Mouse (Mus musculus): ENCODE data around the gene Prr5. TPM values are rescaled to one million over a fixed set of nuclear protein-coding genes. Genes with fewer than 3 reads are reported as not detected.

Prr5 gene
- polyA plus RNA-seq, 1 experiment from 2014 or later, result 14.1 TPM

DNA sequence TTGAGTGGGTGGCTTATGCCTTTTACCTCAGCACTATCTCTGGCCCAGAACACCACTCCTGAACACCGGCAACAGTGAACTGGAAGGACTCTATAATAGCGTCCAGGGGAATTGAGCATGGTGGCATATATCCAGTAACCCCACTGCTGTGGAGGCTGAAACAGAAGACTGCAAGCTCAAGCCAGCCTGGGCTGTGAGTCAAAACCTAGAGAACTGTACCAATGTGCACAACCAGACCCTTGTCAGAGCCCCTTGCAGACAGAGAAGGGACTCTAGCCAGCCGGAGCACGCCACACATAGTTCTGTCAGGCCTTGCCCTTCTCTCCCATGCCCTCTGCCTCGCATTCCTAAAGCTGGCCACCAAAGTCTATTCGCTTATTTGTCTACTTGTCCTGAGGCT, 28.7 kb upstream of the Prr5 start:
- no peaks in the 10 kb centered on the region for H3K36me3 ChIP-seq (replicated peaks)
- no peak for DNase-seq (ENCODE audit: extremely low spot score, low spot score)
- peaks cover 39% of the 10 kb centered on the region for H3K4me1 ChIP-seq
- 86% methylated on average over 6 of the region's 6 CpGs for WGBS
- H3K4me3 ChIP-seq, result no peak overlapping the region
- no peaks in the 10 kb centered on the region for H3K27me3 ChIP-seq (ENCODE audit: poor library complexity, severe bottlenecking)
- 0 out of 2 replicates have a peak overlapping the region, but pooled peaks have one; percentile 8 for H3K27ac ChIP-seq
- H3K9me3 ChIP-seq, result no peaks in the 10 kb centered on the region; the same call in 1 of the 2 replicates

- H3K27ac ChIP-seq, result 0 out of 2 replicates have a peak overlapping the region, but pooled peaks have one; percentile 8
- H3K4me3 ChIP-seq, result no peak overlapping the region
- no peak for DNase-seq (ENCODE audit: extremely low spot score, low spot score)
- no peaks in the 10 kb centered on the region; the same call in 1 of the 2 replicates for H3K9me3 ChIP-seq
- no peaks in the 10 kb centered on the region for H3K27me3 ChIP-seq (ENCODE audit: poor library complexity, severe bottlenecking)
- 67% methylated on average over 5 of the region's 5 CpGs for WGBS
- H3K4me1 ChIP-seq, result peaks cover 39% of the 10 kb centered on the region
- H3K36me3 ChIP-seq (replicated peaks), result no peaks in the 10 kb centered on the region
Measured at GRCm38 (mm10) chr15:84641127-84641526, 28.3 kb upstream of the Prr5 start.

GRCm38 (mm10) chr15:84641948-84642347, 27.5 kb upstream of the Prr5 start:
- H3K27ac ChIP-seq, result no peak overlapping the region
- DNase-seq (ENCODE audit: extremely low spot score, low spot score), result no peak
- H3K4me1 ChIP-seq, result peaks cover 39% of the 10 kb centered on the region
- 88% methylated on average over 1 of the region's 1 CpGs for WGBS
- H3K4me3 ChIP-seq, result no peak overlapping the region
- no peaks in the 10 kb centered on the region for H3K36me3 ChIP-seq (replicated peaks)
- no peaks in the 10 kb centered on the region for H3K27me3 ChIP-seq (ENCODE audit: poor library complexity, severe bottlenecking)
- no peaks in the 10 kb centered on the region; the same call in 1 of the 2 replicates for H3K9me3 ChIP-seq

- no peak for DNase-seq (ENCODE audit: extremely low spot score, low spot score)
- no peak overlapping the region for H3K27ac ChIP-seq
- peaks cover 39% of the 10 kb centered on the region for H3K4me1 ChIP-seq
Measured at GRCm38 (mm10) chr15:84643178-84643577, 26.2 kb upstream of the Prr5 start.

DNA sequence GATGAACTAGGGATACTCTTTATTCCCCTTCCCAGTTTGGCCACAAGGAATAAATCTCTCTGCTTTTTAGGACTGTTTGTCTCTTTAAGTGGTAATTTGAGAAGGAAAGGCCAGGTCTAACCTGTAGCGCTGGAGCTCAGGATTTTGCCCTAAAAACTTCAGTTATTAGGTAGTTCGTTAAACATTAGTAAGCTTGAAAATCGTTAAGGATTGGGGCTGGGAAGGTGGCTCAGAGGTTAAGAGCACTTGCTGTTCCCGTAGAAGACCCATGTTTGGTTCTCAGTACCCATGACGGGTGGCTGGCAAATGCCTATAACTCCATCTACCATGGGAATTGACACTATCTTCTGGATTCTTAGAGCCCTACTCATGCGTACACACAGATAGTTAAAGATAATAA, 17.9 kb upstream of the Prr5 start:
- peaks cover 2% of the 10 kb centered on the region; the same call in 1 of the 2 replicates for H3K9me3 ChIP-seq
- 89% methylated on average over 6 of the region's 6 CpGs for WGBS
- no peak overlapping the region for H3K4me3 ChIP-seq
- no peaks in the 10 kb centered on the region for H3K36me3 ChIP-seq (replicated peaks)
- no peak for DNase-seq (ENCODE audit: extremely low spot score, low spot score)
- 0 out of 2 replicates have a peak, but pooled peaks cover 3% of the 10 kb centered on the region for H3K27me3 ChIP-seq (ENCODE audit: poor library complexity, severe bottlenecking)
- H3K27ac ChIP-seq, result no peak overlapping the region
- peaks cover 27% of the 10 kb centered on the region for H3K4me1 ChIP-seq

More at GRCm38 (mm10) chr15:84643178-84643577, 26.2 kb upstream of the Prr5 start:
- no peak overlapping the region for H3K4me3 ChIP-seq
- no peaks in the 10 kb centered on the region for H3K27me3 ChIP-seq (ENCODE audit: poor library complexity, severe bottlenecking)
- WGBS, result 47% methylated on average over 1 of the region's 1 CpGs
- peaks cover 2% of the 10 kb centered on the region; the same call in 1 of the 2 replicates for H3K9me3 ChIP-seq
- no peaks in the 10 kb centered on the region for H3K36me3 ChIP-seq (replicated peaks)

GRCm38 (mm10) chr15:84653151-84653550, 16.3 kb upstream of the Prr5 start:
- H3K27me3 ChIP-seq (ENCODE audit: poor library complexity, severe bottlenecking), result peaks cover 7% of the 10 kb centered on the region; the same call in 1 of the 2 replicates
- no peak overlapping the region for H3K4me3 ChIP-seq
- 90% methylated on average over 7 of the region's 7 CpGs for WGBS
- no peaks in the 10 kb centered on the region for H3K9me3 ChIP-seq
- DNase-seq (ENCODE audit: extremely low spot score, low spot score), result no peak
- H3K36me3 ChIP-seq (replicated peaks), result no peaks in the 10 kb centered on the region
- peak overlapping the region; percentile 89; the same call in 1 of the 2 replicates for H3K27ac ChIP-seq
- H3K4me1 ChIP-seq, result peaks cover 37% of the 10 kb centered on the region

DNA sequence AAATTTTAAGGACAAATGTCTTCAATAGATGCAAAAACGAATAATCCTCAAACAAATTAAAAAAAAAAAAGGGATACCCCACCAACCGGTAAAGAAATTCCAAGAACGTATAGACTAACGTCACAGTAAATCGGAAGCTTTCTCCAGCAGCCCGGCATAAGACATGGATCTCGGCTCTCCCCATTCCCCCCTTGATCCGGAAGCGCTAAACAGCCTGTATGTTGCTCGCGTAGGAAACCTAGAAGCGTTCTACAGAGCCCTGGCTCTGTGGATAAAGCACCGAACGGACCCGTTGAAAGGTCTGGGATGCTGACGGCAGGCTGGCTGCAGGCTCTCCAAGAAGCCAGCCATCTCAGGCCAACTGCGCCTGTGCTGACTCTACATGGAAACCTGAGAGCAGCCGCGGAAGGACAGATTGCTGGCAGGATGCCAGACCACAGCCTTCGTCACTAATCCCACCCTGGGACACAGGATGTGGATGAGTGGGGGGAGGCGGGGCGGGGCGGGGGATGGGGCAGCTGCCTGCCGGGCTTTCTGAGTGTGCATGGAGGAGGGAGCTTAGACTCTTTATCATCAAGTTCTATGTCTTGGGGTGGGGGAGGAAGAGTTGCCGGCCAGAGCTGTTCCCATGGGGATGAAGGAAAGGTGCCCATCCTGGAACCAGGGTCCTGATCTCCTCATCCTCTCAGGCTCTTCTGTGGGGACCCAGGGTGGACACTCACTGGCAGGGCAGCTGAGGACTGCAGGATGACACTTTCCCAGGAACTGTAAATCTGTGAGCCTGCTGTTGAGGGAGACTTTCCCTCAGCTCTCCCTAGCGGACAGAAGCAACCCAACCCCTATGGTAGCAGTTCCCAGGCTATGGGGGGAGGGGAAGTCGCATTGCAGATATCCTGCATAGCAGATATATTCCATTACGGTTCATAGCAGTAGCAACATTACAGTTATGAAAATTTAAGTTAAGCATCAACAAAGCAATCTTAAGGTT, 15.1 kb upstream of the Prr5 start:
- Histone ChIP-seq H3K36me3 (replicated peaks) (no peaks in the 10 kb centered on the region), H3K4me1 (peaks cover 41% of the 10 kb centered on the region), H3K4me3 (peak overlapping the region; percentile 53), H3K27ac (peak overlapping the region; percentile 89), H3K27me3 (ENCODE audit: poor library complexity, severe bottlenecking) (peaks cover 8% of the 10 kb centered on the region; the same call in 1 of the 2 replicates), H3K9me3 (no peaks in the 10 kb centered on the region)
- peak; percentile 90 for DNase-seq (ENCODE audit: extremely low spot score, low spot score)
- 7% methylated on average over 28 of the region's 28 CpGs for WGBS

DNA sequence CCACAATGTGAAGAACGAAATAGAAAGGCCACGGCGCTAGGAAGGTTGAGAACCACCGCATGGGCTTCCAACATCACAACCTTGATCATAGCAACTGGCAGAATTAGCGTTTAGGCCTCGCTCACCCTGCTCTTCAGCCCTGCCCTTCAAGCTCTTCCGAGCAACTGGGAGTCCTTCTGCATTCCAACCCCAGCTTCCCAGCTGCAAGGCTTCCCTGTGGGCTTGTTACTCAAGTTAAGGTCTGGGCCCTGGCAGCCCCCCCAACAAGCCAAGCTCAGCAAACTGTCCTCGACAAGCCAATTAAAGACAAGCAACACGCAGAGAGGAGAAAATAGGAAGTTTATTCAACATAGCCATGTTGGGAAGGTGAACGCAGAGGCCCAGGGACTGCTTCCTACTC, 14.4 kb upstream of the Prr5 start:
- Histone ChIP-seq H3K9me3 (no peaks in the 10 kb centered on the region), H3K36me3 (replicated peaks) (no peaks in the 10 kb centered on the region), H3K27ac (peak overlapping the region; percentile 89), H3K4me1 (peaks cover 41% of the 10 kb centered on the region), H3K27me3 (ENCODE audit: poor library complexity, severe bottlenecking) (peaks cover 8% of the 10 kb centered on the region; the same call in 1 of the 2 replicates), H3K4me3 (peak overlapping the region; percentile 53; the same call in 1 of the 2 replicates)
- WGBS, result 53% methylated on average over 10 of the region's 10 CpGs
- no peak for DNase-seq (ENCODE audit: extremely low spot score, low spot score)

DNA sequence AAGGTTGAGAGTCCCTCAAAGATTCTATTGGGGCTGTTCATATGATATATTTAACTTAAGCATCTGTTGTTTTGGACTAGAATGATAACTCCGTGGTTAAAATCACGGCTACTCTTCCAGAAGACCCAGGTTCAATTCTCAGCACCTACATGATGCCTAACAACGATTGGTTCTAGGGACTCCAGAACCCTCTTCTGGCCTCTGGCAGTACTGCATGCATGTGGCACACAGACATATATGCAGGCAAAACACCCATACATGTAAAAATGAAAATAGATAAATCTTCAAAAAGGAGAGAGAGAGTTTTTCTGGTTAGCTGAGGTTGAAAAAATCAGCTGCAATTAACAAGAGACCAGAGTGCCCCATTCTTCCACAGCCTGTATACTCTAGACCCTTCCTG, 12.7 kb upstream of the Prr5 start:
- 90% methylated on average over 3 of the region's 3 CpGs for WGBS

GRCm38 (mm10) chr15:84657384-84658064, 11.9 kb upstream of the Prr5 start:
- peak overlapping the region; percentile 67 for H3K27ac ChIP-seq
- no peak overlapping the region for H3K4me3 ChIP-seq
- no peaks in the 10 kb centered on the region for H3K9me3 ChIP-seq
- peaks cover 43% of the 10 kb centered on the region for H3K4me1 ChIP-seq
- no peaks in the 10 kb centered on the region for H3K36me3 ChIP-seq (replicated peaks)
- WGBS, result 59% methylated on average over 9 of the region's 9 CpGs
- DNase-seq (ENCODE audit: extremely low spot score, low spot score), result no peak
- H3K27me3 ChIP-seq (ENCODE audit: poor library complexity, severe bottlenecking), result peaks cover 20% of the 10 kb centered on the region

More for the DNA sequence above, 12.7 kb upstream of the Prr5 start:
- H3K4me1 ChIP-seq, result peaks cover 41% of the 10 kb centered on the region
- no peaks in the 10 kb centered on the region for H3K9me3 ChIP-seq
- no peaks in the 10 kb centered on the region for H3K36me3 ChIP-seq (replicated peaks)
- no peak for DNase-seq (ENCODE audit: extremely low spot score, low spot score)
- peaks cover 12% of the 10 kb centered on the region for H3K27me3 ChIP-seq (ENCODE audit: poor library complexity, severe bottlenecking)
- peak overlapping the region; percentile 67; the same call in 1 of the 2 replicates for H3K27ac ChIP-seq
- H3K4me3 ChIP-seq, result no peak overlapping the region

GRCm38 (mm10) chr15:84658655-84659054, 10.8 kb upstream of the Prr5 start:
- H3K4me1 ChIP-seq, result peaks cover 47% of the 10 kb centered on the region
- DNase-seq (ENCODE audit: extremely low spot score, low spot score), result no peak
- no peak overlapping the region for H3K4me3 ChIP-seq
- peaks cover 26% of the 10 kb centered on the region for H3K27me3 ChIP-seq (ENCODE audit: poor library complexity, severe bottlenecking)
- no peaks in the 10 kb centered on the region for H3K36me3 ChIP-seq (replicated peaks)
- 84% methylated on average over 5 of the region's 5 CpGs for whole genome bisulfite sequencing
- peak overlapping the region; percentile 67; the same call in 1 of the 2 replicates for H3K27ac ChIP-seq
- H3K9me3 ChIP-seq, result no peaks in the 10 kb centered on the region

DNA sequence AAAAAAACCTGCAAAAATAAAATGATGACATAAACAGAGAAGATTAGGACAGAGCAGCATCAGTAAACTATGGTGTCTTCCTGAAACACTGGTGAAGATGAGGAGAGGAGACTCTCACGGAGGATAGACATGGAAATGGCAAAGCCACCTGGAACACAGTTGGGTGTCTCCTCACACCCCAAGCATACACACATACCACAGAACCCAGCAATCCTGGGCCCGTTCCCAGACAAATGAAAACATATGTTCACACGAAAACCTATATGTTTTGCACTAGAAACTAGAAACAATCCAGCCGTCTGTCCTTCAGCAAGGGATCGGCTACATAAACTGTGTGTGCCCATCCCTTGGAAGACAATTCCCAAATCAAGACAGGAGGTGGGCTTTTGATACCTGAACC, 9.6 kb upstream of the Prr5 start:
- Histone ChIP-seq H3K27me3 (ENCODE audit: poor library complexity, severe bottlenecking) (peaks cover 38% of the 10 kb centered on the region), H3K4me1 (peaks cover 47% of the 10 kb centered on the region), H3K27ac (no peak overlapping the region), H3K4me3 (no peak overlapping the region), H3K9me3 (no peaks in the 10 kb centered on the region), H3K36me3 (replicated peaks) (no peaks in the 10 kb centered on the region)
- WGBS, result 74% methylated on average over 5 of the region's 5 CpGs
- no peak for DNase-seq (ENCODE audit: extremely low spot score, low spot score)

Data from forebrain, embryonic 10.5 days (tissue).